Mouse (Mus musculus) ES-Bruce4 (cell line): ENCODE measurements around the gene Phospho2.

ENCODE experiments used
- CTCF ChIP-seq: IDR thresholded peaks from one replicate; pipeline ENCODE4 v1.8.1; 2011; ENCODE audit warnings: low read depth, low read length
- POLR2A ChIP-seq: IDR thresholded peaks from one replicate; pipeline ENCODE4 v1.8.1; 2011; ENCODE audit warnings: low read length; ENCODE audit not compliant: insufficient read depth

- TF ChIP-seq CTCF (no peak), POLR2A (no peak)
These were observed 449 bp upstream of the Phospho2 start for GRCm38 (mm10) chr2:69788974-69789373.
